In the genomic region with DNA sequence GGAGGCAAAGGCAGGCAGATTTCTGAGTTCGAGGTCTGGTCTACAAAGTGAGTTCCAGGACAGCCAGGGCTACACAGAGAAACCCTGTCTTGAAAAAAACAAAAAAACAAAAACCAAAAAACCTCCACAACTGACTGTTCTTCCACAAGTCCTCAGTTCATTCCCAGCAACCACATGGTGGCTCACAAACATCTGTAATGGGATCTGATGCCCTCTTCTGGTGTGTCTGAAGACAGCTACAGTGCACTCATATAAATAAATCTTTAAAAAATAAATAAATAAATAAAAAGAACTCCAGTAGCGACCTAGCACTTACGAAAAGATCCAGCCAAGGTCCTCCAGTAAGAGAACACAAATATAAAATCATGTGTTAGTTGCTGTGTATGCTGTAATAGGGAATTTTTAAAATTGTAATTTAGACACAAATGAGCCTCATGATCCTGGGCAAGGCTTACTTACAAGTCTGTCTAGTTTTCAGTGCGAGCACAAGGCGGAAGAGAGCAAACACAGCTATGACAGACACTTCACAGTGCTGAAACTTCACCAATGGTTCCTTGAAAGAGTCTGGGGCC, we compare ENCODE assay signal across 7 mouse cellular contexts. TPM values are rescaled to one million over a fixed set of nuclear protein-coding genes. Genes with fewer than 3 reads are reported as not detected.
DNase-seq lines count a peak whose midpoint lies in the region; ATAC-seq and TF ChIP-seq lines count a peak whose summit lies in the region.

No protein-coding gene starts in this region.

- WGBS in forebrain, embryonic 10.5 days, result 47% methylated on average over 5 of the region's 5 CpGs
- WGBS in limb, embryonic 14.5 days, result 42% methylated on average over 5 of the region's 5 CpGs
- WGBS in stomach, embryonic 16.5 days, result 29% methylated on average over 5 of the region's 5 CpGs

- peak overlapping the region; percentile 71 for H3K4me2 ChIP-seq in limb, embryonic 14.5 days (replicated peaks; ENCODE audit: low read depth, low read length, severe bottlenecking)
- H3K4me2 ChIP-seq in stomach, embryonic 16.5 days (ENCODE audit: low read depth, low read length), result peak overlapping the region; percentile 75

- peak overlapping the region; percentile 98 for H3K27ac ChIP-seq in forebrain, embryonic 10.5 days
- peak overlapping the region; percentile 97 for H3K27ac ChIP-seq in limb, embryonic 14.5 days (replicated peaks; ENCODE audit: low read depth, low read length)
- H3K27ac ChIP-seq in stomach, embryonic 16.5 days (ENCODE audit: low read length), result peak overlapping the region; percentile 99

- DNase-seq in forebrain, embryonic 10.5 days (ENCODE audit: extremely low spot score, low spot score), result no peak
- no peak for DNase-seq in limb, embryonic 14.5 days (ENCODE audit: low spot score)
- no peak for DNase-seq in retina, embryonic 14.5 days (ENCODE audit: low spot score)
- no peak for DNase-seq in right cerebral cortex, postnatal 4 days

- ATAC-seq in megakaryocyte, adult 5-6 weeks (ENCODE audit: poor library complexity, severe bottlenecking), result no peak
- no peak for ATAC-seq in limb, embryonic 14.5 days (ENCODE audit: low FRiP score, low read depth)
- ATAC-seq in stomach, embryonic 16.5 days (ENCODE audit: insufficient read depth, low FRiP score), result peak; percentile 6; the same call in 1 of the 2 replicates

- H3K4me1 ChIP-seq in megakaryocyte, embryonic 14.5 days, result peaks cover 11% of the 10 kb centered on the region; the same call in 1 of the 2 replicates
- peaks cover 14% of the 10 kb centered on the region for H3K4me1 ChIP-seq in forebrain, embryonic 10.5 days
- no peaks in the 10 kb centered on the region for H3K4me1 ChIP-seq in limb, embryonic 14.5 days (ENCODE audit: control insufficient read depth, insufficient read depth, low read length)
- peaks cover 3% of the 10 kb centered on the region; the same call in 1 of the 2 replicates for H3K4me1 ChIP-seq in stomach, embryonic 16.5 days (ENCODE audit: control insufficient read depth, insufficient read depth, low read length)

- H3K9ac ChIP-seq in limb, embryonic 14.5 days (ENCODE audit: low read depth, low read length, severe bottlenecking), result peak overlapping the region; percentile 90
- H3K9ac ChIP-seq in stomach, embryonic 16.5 days (ENCODE audit: low read length), result peak overlapping the region; percentile 94

- no peaks in the 10 kb centered on the region for H3K27me3 ChIP-seq in megakaryocyte, embryonic 14.5 days (replicated peaks)
- no peaks in the 10 kb centered on the region for H3K27me3 ChIP-seq in forebrain, embryonic 10.5 days (ENCODE audit: poor library complexity, severe bottlenecking)
- H3K27me3 ChIP-seq in limb, embryonic 14.5 days (ENCODE audit: control insufficient read depth, insufficient read depth, low read length), result no peaks in the 10 kb centered on the region
- no peaks in the 10 kb centered on the region for H3K27me3 ChIP-seq in stomach, embryonic 16.5 days (ENCODE audit: control insufficient read depth, insufficient read depth, low read length)

- TF ChIP-seq POLR2A in limb, embryonic 14.5 days (IDR thresholded peaks at IDR 0.05; ENCODE audit: borderline replicate concordance, extremely low read depth, insufficient read depth, insufficient read length), result no peak

- peak overlapping the region; percentile 98 for H3K4me3 ChIP-seq in megakaryocyte, embryonic 14.5 days (replicated peaks)
- H3K4me3 ChIP-seq in forebrain, embryonic 10.5 days, result peak overlapping the region; percentile 78
- H3K4me3 ChIP-seq in limb, embryonic 14.5 days (replicated peaks; ENCODE audit: low read length), result peak overlapping the region; percentile 87
- H3K4me3 ChIP-seq in stomach, embryonic 16.5 days (replicated peaks; ENCODE audit: low read length), result peak overlapping the region; percentile 85

- peaks cover 35% of the 10 kb centered on the region for H3K36me3 ChIP-seq in megakaryocyte, embryonic 14.5 days (replicated peaks; ENCODE audit: low read length)
- peaks cover 40% of the 10 kb centered on the region for H3K36me3 ChIP-seq in forebrain, embryonic 10.5 days (replicated peaks)
- H3K36me3 ChIP-seq in limb, embryonic 14.5 days (ENCODE audit: control insufficient read depth, insufficient read depth, low read length), result peaks cover 24% of the 10 kb centered on the region
- H3K36me3 ChIP-seq in stomach, embryonic 16.5 days (ENCODE audit: control insufficient read depth, insufficient read depth, low read length), result 0 out of 2 replicates have a peak, but pooled peaks cover 11% of the 10 kb centered on the region

- H3K9me3 ChIP-seq in megakaryocyte, embryonic 14.5 days, result no peaks in the 10 kb centered on the region
- no peaks in the 10 kb centered on the region for H3K9me3 ChIP-seq in forebrain, embryonic 10.5 days
- no peaks in the 10 kb centered on the region for H3K9me3 ChIP-seq in limb, embryonic 14.5 days (ENCODE audit: control insufficient read depth, low read length)
- no peaks in the 10 kb centered on the region for H3K9me3 ChIP-seq in stomach, embryonic 16.5 days (replicated peaks; ENCODE audit: control insufficient read depth, low read length)

RNA-seq across cellular contexts. Expression of a gene that starts 0.9 kb away (rescaled TPM):
- polyA plus RNA-seq in megakaryocyte, embryonic 14.5 days (2012; ENCODE audit: insufficient read depth, low replicate concordance), result 6.6 and 9.7 TPM in 2 replicates
- total RNA-seq in megakaryocyte, adult 5-6 weeks (2015), result 61.3 and 64.3 TPM in 2 replicates
- total RNA-seq in megakaryocyte, adult 5-6 weeks (2017), result 70.0 and 70.2 TPM in 2 replicates
- 68.2 and 70.5 TPM in 2 replicates for polyA plus RNA-seq in forebrain, embryonic 10.5 days (2016; fragmentation: Nextera tagmentation; extraction: Ambion mirVana)
- polyA plus RNA-seq in limb, embryonic 14.5 days (2012; rRNA removed), result 27.3 and 41.5 TPM in 2 replicates
- 46.2 and 47.5 TPM in 2 replicates for polyA plus RNA-seq in limb, embryonic 14.5 days (2014; fragmentation: Nextera tagmentation; extraction: Ambion mirVana)
- polyA plus RNA-seq in stomach, embryonic 16.5 days (2015; fragmentation: Nextera tagmentation; extraction: Ambion mirVana), result 42.3 and 45.0 TPM in 2 replicates

RNA-seq across cellular contexts. Expression of a gene that starts 20.7 kb away (rescaled TPM):
- polyA plus RNA-seq in megakaryocyte, embryonic 14.5 days (2012; ENCODE audit: insufficient read depth, low replicate concordance), result 162 and 413 TPM in 2 replicates
- total RNA-seq in megakaryocyte, adult 5-6 weeks (2015), result 436 and 445 TPM in 2 replicates
- total RNA-seq in megakaryocyte, adult 5-6 weeks (2017), result 196 and 210 TPM in 2 replicates
- 1,224 and 1,240 TPM in 2 replicates for polyA plus RNA-seq in forebrain, embryonic 10.5 days (2016; fragmentation: Nextera tagmentation; extraction: Ambion mirVana)
- polyA plus RNA-seq in limb, embryonic 14.5 days (2012; rRNA removed), result 339 and 385 TPM in 2 replicates
- polyA plus RNA-seq in limb, embryonic 14.5 days (2014; fragmentation: Nextera tagmentation; extraction: Ambion mirVana), result 839 and 880 TPM in 2 replicates
- polyA plus RNA-seq in stomach, embryonic 16.5 days (2015; fragmentation: Nextera tagmentation; extraction: Ambion mirVana), result 885 and 955 TPM in 2 replicates

RNA-seq across cellular contexts. Expression of a gene that starts 20.8 kb away (rescaled TPM):
- 0.56 and 0.61 TPM in 2 replicates for polyA plus RNA-seq in megakaryocyte, embryonic 14.5 days (2012; ENCODE audit: insufficient read depth, low replicate concordance)
- 6.8 and 12.8 TPM in 2 replicates for total RNA-seq in megakaryocyte, adult 5-6 weeks (2015)
- 6.3 and 16.1 TPM in 2 replicates for total RNA-seq in megakaryocyte, adult 5-6 weeks (2017)
- 5.2 and 5.6 TPM in 2 replicates for polyA plus RNA-seq in forebrain, embryonic 10.5 days (2016; fragmentation: Nextera tagmentation; extraction: Ambion mirVana)
- 8.2 and 13.8 TPM in 2 replicates for polyA plus RNA-seq in limb, embryonic 14.5 days (2012; rRNA removed)
- polyA plus RNA-seq in limb, embryonic 14.5 days (2014; fragmentation: Nextera tagmentation; extraction: Ambion mirVana), result 6.4 and 7.0 TPM in 2 replicates
- polyA plus RNA-seq in stomach, embryonic 16.5 days (2015; fragmentation: Nextera tagmentation; extraction: Ambion mirVana), result 3.1 and 4.1 TPM in 2 replicates

RNA-seq across cellular contexts. Expression of a gene that starts 49.9 kb away (rescaled TPM):
- polyA plus RNA-seq in megakaryocyte, embryonic 14.5 days (2012; ENCODE audit: insufficient read depth, low replicate concordance), result not detected in 2 replicates
- total RNA-seq in megakaryocyte, adult 5-6 weeks (2015), result not detected in 2 replicates
- total RNA-seq in megakaryocyte, adult 5-6 weeks (2017), result not detected in 2 replicates
- not detected in 2 replicates for polyA plus RNA-seq in forebrain, embryonic 10.5 days (2016; fragmentation: Nextera tagmentation; extraction: Ambion mirVana)
- 0.19 and 0.33 TPM in 2 replicates for polyA plus RNA-seq in limb, embryonic 14.5 days (2012; rRNA removed)
- polyA plus RNA-seq in limb, embryonic 14.5 days (2014; fragmentation: Nextera tagmentation; extraction: Ambion mirVana), result 0.66 and 0.70 TPM in 2 replicates
- polyA plus RNA-seq in stomach, embryonic 16.5 days (2015; fragmentation: Nextera tagmentation; extraction: Ambion mirVana), result 1.7 and 3.4 TPM in 2 replicates
